Mouse (Mus musculus) midbrain, embryonic 11.5 days (tissue): Measurements from ENCODE around the gene Rsph14. TPM values are rescaled to one million over a fixed set of nuclear protein-coding genes. Genes with fewer than 3 reads are reported as not detected.

Source experiments
- ATAC-seq: fragments of 200-750 bp; cut with Nextera tagmentation; 2 replicates; pipeline ENCODE4 v1.8.0; 2017; ENCODE audit warnings: moderate TSS enrichment, moderate library complexity; ENCODE audit not compliant: low FRiP score
- DNase-seq: peaks from one replicate; pipeline ENCODE4 v3.0.0; 2015; ENCODE audit warnings: low spot score; ENCODE audit errors: missing footprints
- H3K27ac ChIP-seq: fragments of 300-500 bp; sonication (generic); 2 replicates; pipeline ENCODE4 v1.5.1; 2014; ENCODE audit warnings: low read depth, low read length
- H3K27me3 ChIP-seq: fragments of 300-500 bp; sonication (generic); 2 replicates; pipeline ENCODE4 v1.6.1; 2014; ENCODE audit warnings: mild to moderate bottlenecking, low read length, moderate library complexity, mixed read lengths; ENCODE audit not compliant: control insufficient read depth, insufficient read depth
- H3K36me3 ChIP-seq: fragments of 300-500 bp; sonication (generic); 2 replicates; pipeline ENCODE4 v1.6.1; 2014; ENCODE audit warnings: mild to moderate bottlenecking, low read length, moderate library complexity, mixed read lengths; ENCODE audit not compliant: control insufficient read depth, insufficient read depth
- H3K4me1 ChIP-seq: fragments of 300-500 bp; sonication (generic); 2 replicates; pipeline ENCODE4 v1.6.1; 2014; ENCODE audit warnings: low read length; ENCODE audit not compliant: control insufficient read depth, insufficient read depth
- H3K4me2 ChIP-seq: fragments of 300-500 bp; sonication (generic); 2 replicates; pipeline ENCODE4 v1.6.1; 2014; ENCODE audit warnings: mild to moderate bottlenecking, moderate library complexity
- H3K4me3 ChIP-seq: fragments of 300-500 bp; sonication (generic); 2 replicates; pipeline ENCODE4 v1.5.1; 2014; ENCODE audit warnings: low read depth, low read length
- H3K9ac ChIP-seq: fragments of 300-500 bp; sonication (generic); 2 replicates; pipeline ENCODE4 v1.6.1; 2014; ENCODE audit warnings: low read length
- H3K9me3 ChIP-seq: fragments of 300-500 bp; sonication (generic); 2 replicates; pipeline ENCODE4 v1.6.1; 2016; ENCODE audit warnings: low read length; ENCODE audit not compliant: control insufficient read depth
- WGBS: fragments of 180-500 bp; shearing (Covaris S2); extraction: QIAGEN DNeasy Blood & Tissue Kit; methylation state at CpG from one replicate; pipeline ENCODE4 v1.1.7; 2014; 5-methylcytosine and 5-hydroxymethylcytosine counted together
- polyA plus RNA-seq: library from polyadenylated mRNA; unstranded; fragments of >200 nt; fragmentation: Nextera tagmentation; extraction: Ambion mirVana; gene quantifications from 2 replicates; pipeline ENCODE4 v1.2.1, GENCODE M21; 2014

The Rsph14 gene
- polyA plus RNA-seq, 1 experiment from 2014 or later: not detected

GRCm38 (mm10) chr10:74969266-74969665 lies 63.1 kb downstream of the Rsph14 start:
- H3K4me1 ChIP-seq: peaks cover 11% of the 10 kb centered on the region
- H3K9ac ChIP-seq: no peak overlapping the region
- H3K9me3 ChIP-seq: no peaks in the 10 kb centered on the region
- H3K4me3 ChIP-seq: no peak overlapping the region
- peaks cover 12% of the 10 kb centered on the region for H3K27me3 ChIP-seq
- no peaks in the 10 kb centered on the region for H3K36me3 ChIP-seq
- DNase-seq: no peak
- no peak for ATAC-seq
- WGBS: 88% methylated on average over 2 of the region's 2 CpGs
- no peak overlapping the region for H3K27ac ChIP-seq
- H3K4me2 ChIP-seq: no peak overlapping the region

- peaks cover 12% of the 10 kb centered on the region for H3K27me3 ChIP-seq
- 2% methylated on average over 25 of the region's 25 CpGs for WGBS
These were observed 64.6 kb downstream of the Rsph14 start for GRCm38 (mm10) chr10:74967651-74968267.

GRCm38 (mm10) chr10:74966850-74967451 lies 65.4 kb downstream of the Rsph14 start, which contains the start of gene Gnaz:
Gene Gnaz, plus strand, starts transcription at chr10:74967177.
- peak within 1 kb of the TSS; percentile 69 for H3K9ac ChIP-seq
- ATAC-seq (peak; percentile 97), DNase-seq (peak; percentile 99)
- under 1% methylated on average over 70 of the region's 83 CpGs for WGBS
- H3K4me2 ChIP-seq: peak within 1 kb of the TSS; percentile 85
- peaks cover 12% of the 10 kb centered on the region for H3K27me3 ChIP-seq
- no peak within 1 kb of the TSS for H3K27ac ChIP-seq
- H3K4me1 ChIP-seq: peaks cover 11% of the 10 kb centered on the region
- no peaks in the 10 kb centered on the region for H3K9me3 ChIP-seq
- H3K36me3 ChIP-seq: no peaks in the 10 kb centered on the region
- H3K4me3 ChIP-seq: peak within 1 kb of the TSS; percentile 67

More at GRCm38 (mm10) chr10:74967651-74968267, 64.6 kb downstream of the Rsph14 start:
- DNase-seq (peak; percentile 90), ATAC-seq (no peak)
- H3K4me2 ChIP-seq: peak overlapping the region; percentile 85
- H3K9ac ChIP-seq: peak overlapping the region; percentile 69
- no peaks in the 10 kb centered on the region for H3K9me3 ChIP-seq
- H3K36me3 ChIP-seq: no peaks in the 10 kb centered on the region
- no peak overlapping the region for H3K27ac ChIP-seq
- peak overlapping the region; percentile 67 for H3K4me3 ChIP-seq
- H3K4me1 ChIP-seq: peaks cover 11% of the 10 kb centered on the region

GRCm38 (mm10) chr10:74964380-74964779 lies 68.0 kb downstream of the Rsph14 start:
- H3K9ac ChIP-seq: no peak overlapping the region
- no peaks in the 10 kb centered on the region for H3K36me3 ChIP-seq
- peaks cover 12% of the 10 kb centered on the region for H3K27me3 ChIP-seq
- no peak overlapping the region for H3K4me2 ChIP-seq
- H3K27ac ChIP-seq: no peak overlapping the region
- peaks cover 11% of the 10 kb centered on the region for H3K4me1 ChIP-seq
- no peaks in the 10 kb centered on the region for H3K9me3 ChIP-seq
- DNase-seq: no peak
- WGBS: 74% methylated on average over 1 of the region's 1 CpGs
- H3K4me3 ChIP-seq: no peak overlapping the region
- ATAC-seq: no peak

GRCm38 (mm10) chr10:74952830-74953443 lies 79.4 kb downstream of the Rsph14 start:
- no peak for DNase-seq
- Histone ChIP-seq H3K4me2 (no peak overlapping the region), H3K4me3 (no peak overlapping the region), H3K27me3 (no peaks in the 10 kb centered on the region), H3K4me1 (no peaks in the 10 kb centered on the region), H3K9me3 (no peaks in the 10 kb centered on the region), H3K27ac (no peak overlapping the region), H3K36me3 (no peaks in the 10 kb centered on the region), H3K9ac (no peak overlapping the region)
- WGBS: 46% methylated on average over 9 of the region's 9 CpGs
- ATAC-seq: no peak

- WGBS: 100% methylated on average over 1 of the region's 1 CpGs
- DNase-seq: no peak
These were observed 91.6 kb downstream of the Rsph14 start for GRCm38 (mm10) chr10:74940795-74941194.

GRCm38 (mm10) chr10:74939300-74939699 lies 93.1 kb downstream of the Rsph14 start:
- Histone ChIP-seq H3K4me3 (no peak overlapping the region), H3K4me1 (no peaks in the 10 kb centered on the region), H3K27me3 (no peaks in the 10 kb centered on the region), H3K9me3 (no peaks in the 10 kb centered on the region), H3K36me3 (no peaks in the 10 kb centered on the region), H3K4me2 (no peak overlapping the region), H3K27ac (no peak overlapping the region), H3K9ac (no peak overlapping the region)
- ATAC-seq: no peak
- 61% methylated on average over 3 of the region's 3 CpGs for WGBS
- DNase-seq: no peak

More at GRCm38 (mm10) chr10:74940795-74941194, 91.6 kb downstream of the Rsph14 start:
- no peaks in the 10 kb centered on the region for H3K27me3 ChIP-seq
- no peak overlapping the region for H3K27ac ChIP-seq
- H3K4me2 ChIP-seq: no peak overlapping the region
- no peak overlapping the region for H3K9ac ChIP-seq
- no peak overlapping the region for H3K4me3 ChIP-seq
- H3K36me3 ChIP-seq: no peaks in the 10 kb centered on the region
- H3K4me1 ChIP-seq: no peaks in the 10 kb centered on the region
- no peak for ATAC-seq
- no peaks in the 10 kb centered on the region for H3K9me3 ChIP-seq

GRCm38 (mm10) chr10:74938410-74938809 lies 94.0 kb downstream of the Rsph14 start:
- no peak for DNase-seq
- H3K4me2 ChIP-seq: no peak overlapping the region
- WGBS: 63% methylated on average over 5 of the region's 5 CpGs

More at GRCm38 (mm10) chr10:74938410-74938809, 94.0 kb downstream of the Rsph14 start:
- Histone ChIP-seq H3K27ac (no peak overlapping the region), H3K36me3 (no peaks in the 10 kb centered on the region), H3K27me3 (no peaks in the 10 kb centered on the region), H3K9me3 (no peaks in the 10 kb centered on the region), H3K4me1 (no peaks in the 10 kb centered on the region), H3K9ac (no peak overlapping the region), H3K4me3 (no peak overlapping the region)
- no peak for ATAC-seq
